Mouse (Mus musculus) heart, postnatal 0 days (tissue): ENCODE measurements around the gene Actc1. TPM values are rescaled to one million over a fixed set of nuclear protein-coding genes. Genes with fewer than 3 reads are reported as not detected.
A peak's percentile ranks its signal among the peaks of the same experiment; 100 is the strongest.

Experiments used
- ATAC-seq: fragments of 200-750 bp; cut with Nextera tagmentation; 2 replicates; pipeline ENCODE4 v1.8.0; 2017; ENCODE audit warnings: low read depth, moderate number of reproducible peaks, moderate library complexity; ENCODE audit not compliant: insufficient read depth
- DNase-seq: peaks from one replicate; pipeline ENCODE4 v3.0.0-alpha.2; 2016; ENCODE audit warnings: low spot score
- H3K27ac ChIP-seq: fragments of 300-500 bp; sonication (generic); 2 replicates; pipeline ENCODE4 v1.5.1; 2014; ENCODE audit warnings: low read depth, mild to moderate bottlenecking
- H3K27me3 ChIP-seq: fragments of 300-500 bp; sonication (generic); 2 replicates; pipeline ENCODE4 v1.6.1; 2014; ENCODE audit warnings: low read length, mixed read lengths; ENCODE audit not compliant: control insufficient read depth, insufficient read depth
- H3K36me3 ChIP-seq: fragments of 300-500 bp; sonication (generic); replicated peaks from 2 replicates; pipeline ENCODE4 v1.6.1; 2014; ENCODE audit warnings: low read length, mixed read lengths; ENCODE audit not compliant: control insufficient read depth, insufficient read depth
- H3K4me1 ChIP-seq: fragments of 300-500 bp; sonication (generic); 2 replicates; pipeline ENCODE4 v1.6.1; 2014; ENCODE audit warnings: antibody characterized with exemption; ENCODE audit not compliant: control insufficient read depth, insufficient read depth
- H3K4me2 ChIP-seq: fragments of 300-500 bp; sonication (generic); 2 replicates; pipeline ENCODE4 v1.6.1; 2014; ENCODE audit warnings: low read depth, mild to moderate bottlenecking, low read length, moderate library complexity
- H3K4me3 ChIP-seq: fragments of 300-500 bp; sonication (generic); 2 replicates; pipeline ENCODE4 v1.5.1; 2014; ENCODE audit warnings: low read depth, low read length
- H3K9ac ChIP-seq: fragments of 300-500 bp; sonication (generic); replicated peaks from 2 replicates; pipeline ENCODE4 v1.6.1; 2014; ENCODE audit warnings: low read depth, low read length, mixed read lengths
- H3K9me3 ChIP-seq: fragments of 300-500 bp; sonication (generic); replicated peaks from 2 replicates; pipeline ENCODE4 v1.6.1; 2016; ENCODE audit warnings: low read length; ENCODE audit not compliant: control insufficient read depth
- CTCF ChIP-seq: IDR thresholded peaks from 2 replicates; pipeline ENCODE4 v1.5.1; 2016; ENCODE audit warnings: antibody characterized with exemption, control low read depth, low read depth
- EP300 ChIP-seq: IDR thresholded peaks from 2 replicates; pipeline ENCODE4 v1.6.1; 2016; ENCODE audit warnings: antibody characterized with exemption, low read depth
- WGBS: fragments of 180-500 bp; shearing (Covaris S2); extraction: QIAGEN DNeasy Blood & Tissue Kit; methylation state at CpG from one replicate; pipeline ENCODE4 v1.1.7; 2014; 5-methylcytosine and 5-hydroxymethylcytosine counted together
- polyA plus RNA-seq: library from polyadenylated mRNA; unstranded; fragments of >200 nt; fragmentation: Nextera tagmentation; extraction: Ambion mirVana; gene quantifications from 2 replicates; pipeline ENCODE4 v1.2.1, GENCODE M21; 2015
- total RNA-seq: library from RNA; depleted of rRNA; stranded (reverse); fragments of >200 nt; gene quantifications from 2 replicates; pipeline ENCODE4 v1.2.3, GENCODE M21; 2014; ENCODE audit warnings: low replicate concordance; rRNA removed

Actc1 gene
- total and polyA plus RNA-seq, 2 experiments from 2014 or later = 20,690 to 21,577 TPM

GRCm38 (mm10) chr2:114013846-114014245 is 39.5 kb downstream of the Actc1 start:
- TF ChIP-seq CTCF = no peak
- TF ChIP-seq EP300 = no peak
- no peak for DNase-seq
- ATAC-seq = no peak
- no peak overlapping the region for H3K27ac ChIP-seq
- H3K27me3 ChIP-seq = peaks cover 49% of the 10 kb centered on the region
- H3K36me3 ChIP-seq = no peaks in the 10 kb centered on the region
- peak overlapping the region; percentile 50 for H3K4me3 ChIP-seq
- H3K4me2 ChIP-seq = peak overlapping the region; percentile 75
- no peaks in the 10 kb centered on the region for H3K9me3 ChIP-seq
- 0 out of 2 replicates have a peak, but pooled peaks cover 4% of the 10 kb centered on the region for H3K4me1 ChIP-seq
- H3K9ac ChIP-seq = no peak overlapping the region
- WGBS = 4% methylated on average over 13 of the region's 13 CpGs

- DNase-seq (no peak), ATAC-seq (peak; percentile 58; the same call in 1 of the 2 replicates)
- H3K4me1 ChIP-seq = 0 out of 2 replicates have a peak, but pooled peaks cover 4% of the 10 kb centered on the region
Measured at GRCm38 (mm10) chr2:114013295-114013771, 40.0 kb downstream of the Actc1 start, which contains the start of gene Gjd2. TSS of gene Gjd2 (minus strand) at chr2:114013619.

GRCm38 (mm10) chr2:114012749-114013211 is 40.6 kb downstream of the Actc1 start:
- DNase-seq (no peak), ATAC-seq (no peak)
- Histone ChIP-seq H3K27ac (no peak overlapping the region), H3K27me3 (peaks cover 49% of the 10 kb centered on the region), H3K36me3 (no peaks in the 10 kb centered on the region), H3K9ac (no peak overlapping the region), H3K4me3 (peak overlapping the region; percentile 50; the same call in 1 of the 2 replicates), H3K4me1 (0 out of 2 replicates have a peak, but pooled peaks cover 4% of the 10 kb centered on the region), H3K4me2 (peak overlapping the region; percentile 75), H3K9me3 (no peaks in the 10 kb centered on the region)
- 4% methylated on average over 19 of the region's 19 CpGs for WGBS
- no peak for TF ChIP-seq EP300
- no peak for TF ChIP-seq CTCF

More at GRCm38 (mm10) chr2:114013295-114013771, 40.0 kb downstream of the Actc1 start, which contains the start of gene Gjd2:
- Histone ChIP-seq H3K9me3 (no peaks in the 10 kb centered on the region), H3K4me3 (peak within 1 kb of the TSS; percentile 50), H3K36me3 (no peaks in the 10 kb centered on the region), H3K4me2 (peak within 1 kb of the TSS; percentile 75), H3K27me3 (peaks cover 49% of the 10 kb centered on the region), H3K9ac (no peak within 1 kb of the TSS), H3K27ac (no peak within 1 kb of the TSS)
- TF ChIP-seq CTCF = no peak
- no peak for TF ChIP-seq EP300
- WGBS = under 1% methylated on average over 54 of the region's 60 CpGs

GRCm38 (mm10) chr2:114011838-114012237 is 41.5 kb downstream of the Actc1 start:
- no peaks in the 10 kb centered on the region for H3K36me3 ChIP-seq
- H3K9ac ChIP-seq = no peak overlapping the region
- H3K4me2 ChIP-seq = no peak overlapping the region
- peaks cover 44% of the 10 kb centered on the region for H3K27me3 ChIP-seq
- no peak overlapping the region for H3K27ac ChIP-seq
- H3K4me1 ChIP-seq = 0 out of 2 replicates have a peak, but pooled peaks cover 4% of the 10 kb centered on the region
- 35% methylated on average over 4 of the region's 4 CpGs for WGBS
- ATAC-seq (no peak), DNase-seq (peak; percentile 40)
- TF ChIP-seq EP300 (no peak), CTCF (no peak)
- H3K9me3 ChIP-seq = no peaks in the 10 kb centered on the region
- H3K4me3 ChIP-seq = no peak overlapping the region

GRCm38 (mm10) chr2:114008321-114008720 is 45.0 kb downstream of the Actc1 start:
- Histone ChIP-seq H3K4me3 (no peak overlapping the region), H3K9ac (no peak overlapping the region), H3K4me2 (no peak overlapping the region), H3K4me1 (0 out of 2 replicates have a peak, but pooled peaks cover 4% of the 10 kb centered on the region), H3K9me3 (no peaks in the 10 kb centered on the region), H3K36me3 (no peaks in the 10 kb centered on the region), H3K27ac (no peak overlapping the region), H3K27me3 (peaks cover 14% of the 10 kb centered on the region)
- WGBS = 64% methylated on average over 2 of the region's 2 CpGs
- DNase-seq (no peak), ATAC-seq (no peak)
- TF ChIP-seq EP300 (no peak), CTCF (no peak)

DNA sequence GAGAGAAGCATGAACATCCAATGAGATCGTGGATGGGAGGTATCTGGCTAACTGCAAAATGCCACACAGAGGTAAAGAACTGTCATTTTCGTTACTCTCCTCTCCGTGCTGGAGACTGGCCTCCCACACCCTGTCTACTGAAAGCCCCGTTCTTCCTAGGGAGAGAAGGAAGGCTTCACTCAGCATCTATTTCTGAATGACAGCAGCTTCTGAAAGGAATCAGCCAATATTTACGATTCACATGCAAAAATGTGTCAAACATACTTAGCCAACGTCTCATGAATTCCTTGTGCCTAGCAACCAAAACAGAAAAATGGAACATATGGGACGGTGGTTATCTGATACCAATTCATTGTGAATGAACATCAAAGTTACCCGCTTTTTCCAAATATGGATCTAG is 55.9 kb downstream of the Actc1 start:
- Histone ChIP-seq H3K4me2 (no peak overlapping the region), H3K9ac (no peak overlapping the region), H3K4me3 (no peak overlapping the region), H3K27ac (no peak overlapping the region), H3K4me1 (no peaks in the 10 kb centered on the region), H3K27me3 (no peaks in the 10 kb centered on the region), H3K36me3 (no peaks in the 10 kb centered on the region), H3K9me3 (no peaks in the 10 kb centered on the region)
- DNase-seq = no peak
- TF ChIP-seq CTCF (no peak), EP300 (no peak)
- no peak for ATAC-seq
- WGBS = 58% methylated on average over 8 of the region's 8 CpGs

Other genes with a start within 250 kb of the Actc1 start
- gene Scg5, start 224.4 kb downstream of the Actc1 start, total RNA-seq = 3.4 and 5.0 TPM in 2 replicates
- 1.1 and 1.2 TPM in 2 replicates for gene Scg5, start 224.4 kb downstream of the Actc1 start, polyA plus RNA-seq
- gene Arhgap11a, start 204.9 kb downstream of the Actc1 start, total RNA-seq = 3.3 and 9.0 TPM in 2 replicates
- gene Arhgap11a, start 204.9 kb downstream of the Actc1 start, polyA plus RNA-seq = 6.3 and 7.9 TPM in 2 replicates
- gene Gjd2, start 39.9 kb downstream of the Actc1 start, total RNA-seq = 0.12 TPM in 1 of 2 replicates, not detected in the other
- not detected in 2 replicates for gene Gjd2, start 39.9 kb downstream of the Actc1 start, polyA plus RNA-seq
- 15.0 and 16.1 TPM in 2 replicates for gene Aqr, start 133.5 kb upstream of the Actc1 start, total RNA-seq
- gene Aqr, start 133.5 kb upstream of the Actc1 start, polyA plus RNA-seq = 15.9 and 18.6 TPM in 2 replicates
- 6.7 and 7.3 TPM in 2 replicates for gene Zfp770, start 147.9 kb upstream of the Actc1 start, total RNA-seq
- gene Zfp770, start 147.9 kb upstream of the Actc1 start, polyA plus RNA-seq = 2.9 and 3.3 TPM in 2 replicates